Mouse (Mus musculus): ENCODE measurements around the gene Olfr366.
"Not testable (repeated sequence)": the region's sequence is repeated elsewhere in the genome, so short reads cannot be mapped to it uniquely, and the experiment has no call there.

The Olfr366 gene

DNA sequence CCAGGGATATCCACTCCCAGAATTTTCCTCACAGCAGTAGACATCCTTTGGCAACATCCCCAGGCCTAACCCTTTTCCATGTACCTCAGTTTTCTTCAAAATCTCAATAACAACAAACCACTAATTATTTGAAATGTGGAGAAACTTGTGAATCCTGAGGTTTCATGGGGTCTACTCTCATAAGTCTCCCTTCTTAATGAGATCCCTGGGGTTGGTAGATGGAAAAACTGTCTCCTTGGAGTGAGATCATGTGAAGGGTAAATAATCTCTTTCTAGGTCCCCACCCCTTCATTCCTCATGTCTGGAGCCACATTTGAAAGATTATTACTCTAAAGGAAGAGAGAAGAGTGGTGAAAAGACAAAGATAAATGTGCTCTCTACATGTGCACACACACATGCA is at the start of gene Olfr366:
TSS of gene Olfr366 (plus strand) at position 301 of the 400 bp plus-strand sequence.
- DNase-seq (ENCODE audit: low read depth, low spot score): no peak

GRCm38 (mm10) chr2:37187898-37188297 is 23.5 kb upstream of the Olfr366 start, which contains the start of gene Olfr365:
TSS of gene Olfr365 (plus strand) at chr2:37188198.
- DNase-seq (ENCODE audit: low read depth, low spot score): no peak

GRCm38 (mm10) chr2:37261781-37262180 is 50.4 kb downstream of the Olfr366 start:
- not testable (repeated sequence) for DNase-seq (ENCODE audit: low read depth, low spot score)

Data from telencephalon, adult 2 months (tissue).